Mouse (Mus musculus): Measurements from ENCODE around the gene Tiam1. TPM values are rescaled to one million over a fixed set of nuclear protein-coding genes. Genes with fewer than 3 reads are reported as not detected.

Gene Tiam1
- polyA plus RNA-seq, 1 experiment: not detected

DNA sequence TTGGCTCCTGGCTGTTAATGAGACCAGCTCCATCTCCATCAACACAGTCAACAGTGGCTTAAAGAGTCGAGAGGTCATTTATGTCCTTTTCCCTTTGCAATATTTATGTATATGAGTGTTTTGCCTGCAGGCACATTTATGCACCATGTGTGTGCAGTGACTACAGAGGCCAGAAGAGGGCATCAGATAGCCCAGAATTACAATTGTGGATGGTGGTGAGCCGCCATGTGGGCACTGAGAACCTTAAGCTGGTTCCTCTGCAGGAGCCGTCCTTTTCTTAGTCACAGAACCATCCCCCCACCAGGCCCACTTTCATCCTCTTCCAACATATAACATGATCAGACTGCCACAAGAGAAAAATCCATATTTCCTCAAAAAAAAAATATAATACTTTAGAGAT, 295.4 kb downstream of the Tiam1 start:
- Histone ChIP-seq H3K27ac (ENCODE audit: insufficient read depth, low read depth, low read length) (no peak overlapping the region), H3K4me1 (ENCODE audit: control insufficient read depth, insufficient read depth, low read length) (peaks cover 20% of the 10 kb centered on the region), H3K4me3 (ENCODE audit: insufficient read depth, low read depth, low read length) (no peak overlapping the region)
- 97% methylated on average over 3 of the region's 3 CpGs for WGBS
- no peak for TF ChIP-seq POLR2A (IDR thresholded peaks at IDR 0.05; ENCODE audit: insufficient read depth, low read depth, low read length)
- TF ChIP-seq CTCF (IDR thresholded peaks at IDR 0.05; ENCODE audit: insufficient read depth, low read depth, low read length): no peak

DNA sequence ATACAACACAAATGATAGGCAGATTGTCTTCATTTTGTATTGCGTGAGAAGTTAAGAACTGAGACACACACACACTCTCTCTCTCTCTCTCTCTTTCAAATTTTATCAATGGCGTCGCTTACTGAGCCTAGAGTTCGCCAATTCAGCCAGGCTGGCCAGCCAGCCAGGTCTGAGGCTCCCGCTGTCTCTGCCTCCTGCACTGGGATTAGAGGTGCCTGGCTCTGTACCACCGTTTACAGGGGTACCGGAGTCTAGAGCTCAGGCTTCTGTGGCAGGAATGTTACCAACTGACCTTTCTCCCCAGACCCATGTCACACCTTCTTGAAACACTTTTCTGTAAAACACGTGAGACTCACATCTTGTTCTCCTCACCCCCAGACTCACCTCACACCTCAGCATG, 298.1 kb downstream of the Tiam1 start:
- Histone ChIP-seq H3K27ac (ENCODE audit: insufficient read depth, low read depth, low read length) (no peak overlapping the region), H3K4me1 (ENCODE audit: control insufficient read depth, insufficient read depth, low read length) (peaks cover 20% of the 10 kb centered on the region), H3K4me3 (ENCODE audit: insufficient read depth, low read depth, low read length) (no peak overlapping the region)
- TF ChIP-seq CTCF (IDR thresholded peaks at IDR 0.05; ENCODE audit: insufficient read depth, low read depth, low read length): no peak
- TF ChIP-seq POLR2A (IDR thresholded peaks at IDR 0.05; ENCODE audit: insufficient read depth, low read depth, low read length): no peak
- 73% methylated on average over 8 of the region's 8 CpGs for WGBS

DNA sequence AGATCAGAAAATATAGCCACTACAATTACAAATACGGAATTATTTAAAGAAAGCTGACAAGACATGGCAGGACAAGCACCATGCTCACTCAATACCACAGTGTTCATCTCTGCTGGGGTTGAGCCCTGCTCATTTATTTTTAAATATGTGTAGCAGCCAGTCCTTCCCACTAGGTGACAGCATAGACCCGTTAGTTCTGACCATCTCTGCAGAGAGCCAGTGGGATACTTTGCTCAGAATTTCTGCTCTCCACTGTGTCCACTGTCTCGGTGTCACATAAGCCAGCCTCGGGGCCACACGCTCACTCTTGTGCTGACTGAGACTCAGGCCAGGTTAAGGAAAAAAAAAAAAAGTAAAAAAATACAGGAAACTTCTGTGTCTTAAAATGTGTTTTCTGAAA, 299.0 kb downstream of the Tiam1 start:
- peaks cover 18% of the 10 kb centered on the region for H3K4me1 ChIP-seq (ENCODE audit: control insufficient read depth, insufficient read depth, low read length)
- TF ChIP-seq POLR2A (IDR thresholded peaks at IDR 0.05; ENCODE audit: insufficient read depth, low read depth, low read length) (no peak), CTCF (IDR thresholded peaks at IDR 0.05; ENCODE audit: insufficient read depth, low read depth, low read length) (no peak)
- no peak overlapping the region for H3K27ac ChIP-seq (ENCODE audit: insufficient read depth, low read depth, low read length)
- 32% methylated on average over 5 of the region's 5 CpGs for WGBS
- no peak overlapping the region for H3K4me3 ChIP-seq (ENCODE audit: insufficient read depth, low read depth, low read length)

DNA sequence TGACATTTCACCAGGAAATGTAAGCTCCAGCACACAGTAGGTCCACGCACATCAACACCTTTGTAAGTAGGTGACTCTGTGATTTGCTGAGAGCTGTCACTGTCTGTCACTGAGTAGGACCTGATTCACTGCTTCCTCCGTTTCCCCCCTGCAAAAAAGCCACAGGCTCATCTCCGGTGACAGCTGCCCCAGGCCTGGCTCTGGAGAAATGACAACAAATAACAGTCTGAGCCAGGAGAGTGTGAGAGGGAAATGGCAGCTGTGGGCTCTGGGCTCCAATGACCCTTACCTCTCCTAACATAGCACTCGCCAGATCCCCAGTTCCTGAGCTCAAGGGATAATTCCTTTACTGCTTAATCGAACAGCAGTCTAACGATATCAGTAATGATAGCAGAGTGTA, 301.7 kb downstream of the Tiam1 start:
- TF ChIP-seq POLR2A (IDR thresholded peaks at IDR 0.05; ENCODE audit: insufficient read depth, low read depth, low read length) (no peak), CTCF (IDR thresholded peaks at IDR 0.05; ENCODE audit: insufficient read depth, low read depth, low read length) (no peak)
- peaks cover 16% of the 10 kb centered on the region for H3K4me1 ChIP-seq (ENCODE audit: control insufficient read depth, insufficient read depth, low read length)
- no peak overlapping the region for H3K4me3 ChIP-seq (ENCODE audit: insufficient read depth, low read depth, low read length)
- no peak overlapping the region for H3K27ac ChIP-seq (ENCODE audit: insufficient read depth, low read depth, low read length)
- WGBS: 82% methylated on average over 6 of the region's 6 CpGs

DNA sequence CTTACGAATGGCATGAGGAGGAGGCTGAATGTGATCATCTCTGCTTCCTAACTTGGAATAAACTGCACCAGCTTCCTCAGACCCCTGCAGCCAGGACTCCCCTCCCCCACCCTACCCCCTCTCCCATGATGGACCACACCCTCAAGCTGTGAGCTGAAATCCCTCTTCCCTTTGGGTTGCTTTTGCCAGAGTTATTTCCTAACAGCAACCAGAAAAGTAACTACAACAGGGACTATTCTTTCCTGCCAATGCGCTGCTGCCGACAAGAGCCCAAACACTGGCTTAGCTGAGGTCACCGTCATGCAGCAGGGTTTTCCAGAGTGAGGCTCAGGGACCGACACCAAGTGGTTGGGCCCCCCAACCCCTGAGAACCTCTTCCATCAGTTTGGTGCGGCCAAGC, 303.2 kb downstream of the Tiam1 start:
- TF ChIP-seq CTCF (IDR thresholded peaks at IDR 0.05; ENCODE audit: insufficient read depth, low read depth, low read length): no peak
- TF ChIP-seq POLR2A (IDR thresholded peaks at IDR 0.05; ENCODE audit: insufficient read depth, low read depth, low read length): no peak
- 78% methylated on average over 6 of the region's 6 CpGs for WGBS
- H3K4me3 ChIP-seq (ENCODE audit: insufficient read depth, low read depth, low read length): no peak overlapping the region
- H3K27ac ChIP-seq (ENCODE audit: insufficient read depth, low read depth, low read length): no peak overlapping the region
- peaks cover 13% of the 10 kb centered on the region for H3K4me1 ChIP-seq (ENCODE audit: control insufficient read depth, insufficient read depth, low read length)

DNA sequence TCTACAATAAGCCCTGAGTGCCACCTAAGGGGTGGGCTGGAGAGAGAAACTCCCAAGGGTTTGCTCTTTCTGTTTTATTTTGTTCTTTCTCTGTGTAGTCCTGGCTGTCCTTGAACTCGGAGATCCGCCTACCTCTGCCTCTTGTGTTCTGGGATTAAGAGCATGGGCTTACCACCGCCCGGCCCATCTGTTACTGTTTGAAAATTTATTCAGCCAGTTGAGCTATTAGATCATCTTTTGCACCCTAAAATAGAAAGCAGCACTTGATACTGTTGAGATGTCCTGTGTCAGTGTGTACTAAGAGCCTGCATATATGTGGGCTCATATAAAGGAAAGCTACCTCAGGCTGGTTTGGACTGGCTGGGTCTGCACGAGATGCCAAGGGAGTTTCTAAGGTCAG, 303.7 kb downstream of the Tiam1 start:
- H3K4me1 ChIP-seq (ENCODE audit: control insufficient read depth, insufficient read depth, low read length): peaks cover 17% of the 10 kb centered on the region
- no peak overlapping the region for H3K27ac ChIP-seq (ENCODE audit: insufficient read depth, low read depth, low read length)
- H3K4me3 ChIP-seq (ENCODE audit: insufficient read depth, low read depth, low read length): no peak overlapping the region
- 78% methylated on average over 5 of the region's 5 CpGs for WGBS
- TF ChIP-seq POLR2A (IDR thresholded peaks at IDR 0.05; ENCODE audit: insufficient read depth, low read depth, low read length) (no peak), CTCF (IDR thresholded peaks at IDR 0.05; ENCODE audit: insufficient read depth, low read depth, low read length) (no peak)

DNA sequence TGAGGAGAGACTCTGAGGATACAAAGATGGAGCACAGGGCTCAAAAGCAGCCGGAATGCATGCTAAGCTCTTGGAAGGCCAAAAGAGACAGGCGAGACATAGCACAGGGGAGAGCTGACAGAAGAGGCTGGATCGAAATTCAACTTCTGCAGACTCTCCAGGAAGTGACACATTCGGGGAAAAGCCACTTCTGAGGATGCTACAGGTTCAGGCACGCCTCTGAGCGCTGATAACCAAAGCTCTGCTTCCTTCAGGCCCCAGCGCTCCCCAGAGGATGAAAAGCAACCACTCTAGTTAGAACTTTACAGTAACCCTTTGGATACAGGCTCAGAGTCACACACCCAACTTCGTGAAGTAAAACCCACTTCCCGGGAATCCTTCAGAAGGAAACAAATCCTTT, 306.5 kb downstream of the Tiam1 start:
- 67% methylated on average over 9 of the region's 9 CpGs for WGBS
- TF ChIP-seq CTCF (IDR thresholded peaks at IDR 0.05; ENCODE audit: insufficient read depth, low read depth, low read length) (no peak), POLR2A (IDR thresholded peaks at IDR 0.05; ENCODE audit: insufficient read depth, low read depth, low read length) (no peak)

DNA sequence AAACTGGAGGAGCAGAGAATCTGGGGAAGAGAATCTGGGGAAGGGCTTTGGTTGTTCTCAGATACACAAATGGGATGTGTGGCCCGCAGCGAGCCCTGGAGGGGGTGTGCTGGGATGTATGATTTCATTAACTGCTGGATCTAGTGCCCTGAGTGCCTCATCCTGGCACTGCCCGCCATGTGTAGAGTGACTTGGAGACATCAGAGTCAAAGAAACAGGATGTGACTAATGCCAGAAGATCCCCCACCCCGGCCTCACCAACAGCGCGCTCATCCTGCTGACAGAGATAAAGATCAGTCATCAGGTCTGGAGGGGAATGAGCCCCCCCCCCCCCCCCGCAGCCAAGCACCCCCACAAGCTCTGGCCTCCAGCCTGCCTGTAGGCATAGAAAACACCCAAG, 308.0 kb downstream of the Tiam1 start:
- TF ChIP-seq POLR2A (IDR thresholded peaks at IDR 0.05; ENCODE audit: insufficient read depth, low read depth, low read length): no peak
- TF ChIP-seq CTCF (IDR thresholded peaks at IDR 0.05; ENCODE audit: insufficient read depth, low read depth, low read length): no peak
- WGBS: 77% methylated on average over 7 of the region's 7 CpGs
- peaks cover 25% of the 10 kb centered on the region for H3K4me1 ChIP-seq (ENCODE audit: control insufficient read depth, insufficient read depth, low read length)

More for the DNA sequence above, 306.5 kb downstream of the Tiam1 start:
- H3K4me3 ChIP-seq (ENCODE audit: insufficient read depth, low read depth, low read length): no peak overlapping the region
- no peak overlapping the region for H3K27ac ChIP-seq (ENCODE audit: insufficient read depth, low read depth, low read length)
- H3K4me1 ChIP-seq (ENCODE audit: control insufficient read depth, insufficient read depth, low read length): peaks cover 24% of the 10 kb centered on the region

DNA sequence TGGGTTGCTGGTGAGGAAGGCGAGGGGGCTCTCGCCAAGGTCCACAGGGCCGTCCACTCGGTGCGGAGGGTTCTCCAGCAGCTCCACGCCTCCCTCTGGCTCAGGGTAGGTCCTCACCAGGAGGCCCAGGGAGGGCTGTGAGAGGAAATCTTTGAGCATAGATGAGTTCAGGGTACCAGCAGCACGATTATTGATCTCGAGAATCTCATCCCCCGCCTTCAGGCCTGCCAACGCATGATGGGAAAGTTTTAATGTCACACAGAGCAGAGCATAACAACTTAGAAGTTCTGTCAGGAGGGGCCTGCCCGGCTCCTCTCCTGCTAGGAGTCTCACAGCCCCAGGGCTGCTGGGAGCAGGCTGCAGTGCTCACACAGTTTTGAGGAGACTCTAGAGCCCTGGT, 310.6 kb downstream of the Tiam1 start:
- WGBS: 90% methylated on average over 11 of the region's 11 CpGs
- Histone ChIP-seq H3K27ac (ENCODE audit: insufficient read depth, low read depth, low read length) (no peak overlapping the region), H3K4me3 (ENCODE audit: insufficient read depth, low read depth, low read length) (no peak overlapping the region), H3K4me1 (ENCODE audit: control insufficient read depth, insufficient read depth, low read length) (peaks cover 36% of the 10 kb centered on the region)
- TF ChIP-seq POLR2A (IDR thresholded peaks at IDR 0.05; ENCODE audit: insufficient read depth, low read depth, low read length) (no peak), CTCF (IDR thresholded peaks at IDR 0.05; ENCODE audit: insufficient read depth, low read depth, low read length) (no peak)

More for the DNA sequence above, 308.0 kb downstream of the Tiam1 start:
- Histone ChIP-seq H3K4me3 (ENCODE audit: insufficient read depth, low read depth, low read length) (no peak overlapping the region), H3K27ac (ENCODE audit: insufficient read depth, low read depth, low read length) (no peak overlapping the region)

DNA sequence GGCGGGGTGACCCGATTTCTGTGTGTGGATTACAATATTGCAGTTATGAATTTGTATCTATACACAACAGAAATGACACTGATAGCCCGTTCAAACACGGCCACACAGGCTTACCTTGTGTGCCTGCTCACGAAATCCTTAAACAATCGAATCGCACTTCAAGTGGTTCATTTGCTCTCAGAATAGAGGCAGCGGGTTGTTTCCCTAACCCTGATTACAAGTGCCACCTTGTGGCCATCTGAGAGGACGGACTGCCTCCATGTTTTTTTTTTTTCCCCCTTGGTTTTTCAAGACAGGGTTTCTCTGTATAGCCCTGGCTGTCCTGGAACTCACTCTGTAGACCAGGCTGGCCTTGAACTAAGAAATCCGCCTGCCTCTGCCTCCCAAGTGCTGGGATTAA, 312.4 kb downstream of the Tiam1 start:
- 29% methylated on average over 10 of the region's 10 CpGs for WGBS
- Histone ChIP-seq H3K27ac (ENCODE audit: insufficient read depth, low read depth, low read length) (no peak overlapping the region), H3K4me1 (ENCODE audit: control insufficient read depth, insufficient read depth, low read length) (peaks cover 43% of the 10 kb centered on the region), H3K4me3 (ENCODE audit: insufficient read depth, low read depth, low read length) (no peak overlapping the region)
- TF ChIP-seq CTCF (IDR thresholded peaks at IDR 0.05; ENCODE audit: insufficient read depth, low read depth, low read length) (0 out of 2 replicates have a peak, but pooled peaks have one; percentile 17), POLR2A (IDR thresholded peaks at IDR 0.05; ENCODE audit: insufficient read depth, low read depth, low read length) (no peak)
